24 mouse cellular contexts compared by ENCODE assay signal in the genomic region with DNA sequence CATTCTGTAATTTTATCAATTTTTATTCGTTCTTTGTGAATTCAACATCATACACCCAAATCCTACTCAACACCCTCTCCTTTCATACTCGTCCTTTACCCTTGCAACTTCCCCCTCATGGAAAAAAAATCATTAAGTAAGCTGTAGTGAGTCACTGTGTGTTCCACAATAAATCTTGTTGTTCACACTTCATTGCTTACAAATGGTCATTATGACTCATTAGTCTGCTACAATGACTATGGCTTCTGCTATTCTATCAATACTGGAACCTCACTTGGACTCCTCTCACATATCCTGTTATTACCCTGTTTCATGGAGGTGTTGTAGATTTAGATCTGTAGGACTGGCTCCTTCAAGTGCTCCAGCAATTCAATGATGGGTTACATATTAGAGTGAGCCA.
"Had no signal": no experiment of that assay in that cellular context is flagged by ENCODE, and none has a peak within 500 bp of the region (broad histone marks: within the 10 kb centered on the region; RNA-seq: fewer than 3 reads in every experiment).

No protein-coding gene starts in this region.

- H3K9ac ChIP-seq: kidney, embryonic 15.5 days; limb, embryonic 12.5 days; limb, embryonic 15.5 days; liver, embryonic 14.5 days; lung, embryonic 15.5 days; midbrain, embryonic 13.5 days; neural tube, embryonic 13.5 days; stomach, embryonic 15.5 days had no signal

- ATAC-seq: midbrain, embryonic 13.5 days; midbrain, embryonic 16.5 days had no signal

- H3K27me3 ChIP-seq: kidney, embryonic 15.5 days; limb, embryonic 12.5 days; limb, embryonic 15.5 days; lung, embryonic 15.5 days; megakaryocyte, embryonic 14.5 days; midbrain, embryonic 13.5 days; neural tube, embryonic 13.5 days; stomach, embryonic 15.5 days had no signal

- H3K4me2 ChIP-seq: kidney, embryonic 15.5 days; limb, embryonic 12.5 days; limb, embryonic 15.5 days; liver, embryonic 11.5 days; lung, embryonic 15.5 days; midbrain, embryonic 13.5 days; neural tube, embryonic 13.5 days; stomach, embryonic 15.5 days had no signal

- H3K4me3 ChIP-seq: kidney, embryonic 15.5 days; limb, embryonic 12.5 days; limb, embryonic 15.5 days; lung, embryonic 15.5 days; megakaryocyte, embryonic 14.5 days; midbrain, embryonic 10.5 days; midbrain, embryonic 13.5 days; myocyte; neural tube, embryonic 13.5 days; stomach, embryonic 15.5 days had no signal

- DNase-seq: kidney, adult 8-10 months; kidney, postnatal 10 days; kidney, postnatal 36 days; left cerebral cortex, postnatal 4 days; lung, adult 18-20 months; lung, postnatal 10 days; lung, postnatal 36 days; right cerebral cortex, adult 18-20 months; right cerebral cortex, postnatal 14 days; right cerebral cortex, postnatal 4 days; thymus, postnatal 36 days had no signal

- H3K9me3 ChIP-seq: kidney, embryonic 15.5 days; limb, embryonic 12.5 days; limb, embryonic 15.5 days; lung, embryonic 15.5 days; megakaryocyte, embryonic 14.5 days; midbrain, embryonic 10.5 days; midbrain, embryonic 13.5 days; neural tube, embryonic 13.5 days; stomach, embryonic 15.5 days had no signal

- H3K27ac ChIP-seq: kidney, embryonic 15.5 days; limb, embryonic 12.5 days; limb, embryonic 15.5 days; liver, embryonic 14.5 days; lung, embryonic 15.5 days; midbrain, embryonic 10.5 days; midbrain, embryonic 13.5 days; neural tube, embryonic 13.5 days; stomach, embryonic 15.5 days had no signal

- H3K36me3 ChIP-seq: kidney, embryonic 15.5 days; limb, embryonic 12.5 days; limb, embryonic 15.5 days; lung, embryonic 15.5 days; midbrain, embryonic 10.5 days; midbrain, embryonic 13.5 days; neural tube, embryonic 13.5 days; stomach, embryonic 15.5 days had no signal

- H3K4me1 ChIP-seq: kidney, embryonic 15.5 days; limb, embryonic 12.5 days; limb, embryonic 15.5 days; lung, embryonic 15.5 days; megakaryocyte, embryonic 14.5 days; midbrain, embryonic 10.5 days; midbrain, embryonic 13.5 days; neural tube, embryonic 13.5 days; stomach, embryonic 15.5 days had no signal
